Mouse (Mus musculus) heart, embryonic 12.5 days (tissue): Measurements from ENCODE around the gene Thtpa. TPM values are rescaled to one million over a fixed set of nuclear protein-coding genes. Genes with fewer than 3 reads are reported as not detected.

Source experiments
- ATAC-seq: fragments of 200-750 bp; cut with Nextera tagmentation; 2 replicates; pipeline ENCODE4 v1.8.0; 2017; ENCODE audit warnings: moderate TSS enrichment, moderate library complexity; ENCODE audit not compliant: insufficient number of reproducible peaks, low FRiP score
- H3K27ac ChIP-seq: fragments of 300-500 bp; sonication (generic); 2 replicates; pipeline ENCODE4 v1.5.1; 2016; ENCODE audit warnings: mild to moderate bottlenecking, moderate library complexity; ENCODE audit not compliant: poor library complexity, severe bottlenecking
- H3K27me3 ChIP-seq: fragments of 300-500 bp; sonication (generic); replicated peaks from 2 replicates; pipeline ENCODE4 v1.6.1; 2016; ENCODE audit warnings: mild to moderate bottlenecking, moderate library complexity
- H3K36me3 ChIP-seq: fragments of 300-500 bp; sonication (generic); 2 replicates; pipeline ENCODE4 v1.6.1; 2016; ENCODE audit warnings: mild to moderate bottlenecking, moderate library complexity
- H3K4me1 ChIP-seq: fragments of 300-500 bp; sonication (generic); replicated peaks from 2 replicates; pipeline ENCODE4 v1.6.1; 2016; ENCODE audit warnings: mild to moderate bottlenecking
- H3K4me2 ChIP-seq: fragments of 300-500 bp; sonication (generic); 2 replicates; pipeline ENCODE4 v1.6.1; 2016; ENCODE audit warnings: mild to moderate bottlenecking, moderate library complexity
- H3K4me3 ChIP-seq: fragments of 300-500 bp; sonication (generic); 2 replicates; pipeline ENCODE4 v1.5.1; 2016; ENCODE audit warnings: mild to moderate bottlenecking
- H3K9ac ChIP-seq: fragments of 300-500 bp; sonication (generic); 2 replicates; pipeline ENCODE4 v1.6.1; 2016; ENCODE audit warnings: mild to moderate bottlenecking, moderate library complexity
- H3K9me3 ChIP-seq: fragments of 300-500 bp; sonication (generic); replicated peaks from 2 replicates; pipeline ENCODE4 v1.6.1; 2016; ENCODE audit warnings: mild to moderate bottlenecking, moderate library complexity
- WGBS: fragments of 180-500 bp; shearing (Covaris S2); methylation state at CpG from one replicate; pipeline ENCODE4 v1.1.7; 2016; 5-methylcytosine and 5-hydroxymethylcytosine counted together
- polyA plus RNA-seq: library from polyadenylated mRNA; unstranded; fragments of >200 nt; fragmentation: Nextera tagmentation; extraction: Ambion mirVana; gene quantifications from 2 replicates; pipeline ENCODE4 v1.2.1, GENCODE M21; 2016

The Thtpa gene
- polyA plus RNA-seq, 1 experiment from 2014 or later, result 14.8 TPM

DNA sequence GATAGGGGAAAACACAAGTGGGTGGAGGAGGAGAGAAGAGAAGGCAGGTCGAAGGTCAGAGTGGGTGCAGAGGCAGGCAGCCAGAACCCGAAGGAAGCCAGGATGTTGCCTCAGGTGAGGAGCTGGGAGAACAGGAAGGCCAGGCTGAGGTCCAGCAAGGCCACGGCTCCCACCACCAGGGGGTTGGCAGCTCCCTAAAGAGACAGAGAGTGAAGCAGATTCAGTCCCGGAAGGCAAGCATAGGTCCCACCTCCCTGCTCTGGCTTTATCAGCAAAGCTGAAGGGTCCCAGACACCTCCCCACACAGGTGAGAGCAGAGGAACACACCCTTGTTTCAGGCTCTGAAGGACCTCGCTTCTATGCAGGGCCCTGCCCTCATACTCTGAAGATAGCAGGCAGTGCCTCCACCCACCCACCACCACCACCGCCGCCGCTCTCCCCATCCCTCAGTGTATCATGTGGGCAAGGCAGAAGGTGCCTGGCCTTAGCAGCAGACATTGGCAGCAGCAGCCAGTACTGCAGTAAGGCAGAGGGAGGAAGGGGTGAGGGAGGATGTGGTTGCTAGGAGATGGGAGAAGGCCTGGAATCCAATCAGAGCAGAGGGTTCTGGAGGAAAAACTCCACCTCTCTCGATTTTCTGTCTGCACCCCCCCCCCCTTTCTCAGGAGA, 13.8 kb downstream of the Thtpa start:
- ATAC-seq, result no peak
- Histone ChIP-seq H3K9me3 (no peaks in the 10 kb centered on the region), H3K27me3 (peaks cover 72% of the 10 kb centered on the region), H3K4me1 (peaks cover 19% of the 10 kb centered on the region), H3K4me3 (no peak overlapping the region), H3K4me2 (no peak overlapping the region), H3K27ac (no peak overlapping the region), H3K36me3 (no peaks in the 10 kb centered on the region), H3K9ac (no peak overlapping the region)
- 36% methylated on average over 9 of the region's 9 CpGs for WGBS

DNA sequence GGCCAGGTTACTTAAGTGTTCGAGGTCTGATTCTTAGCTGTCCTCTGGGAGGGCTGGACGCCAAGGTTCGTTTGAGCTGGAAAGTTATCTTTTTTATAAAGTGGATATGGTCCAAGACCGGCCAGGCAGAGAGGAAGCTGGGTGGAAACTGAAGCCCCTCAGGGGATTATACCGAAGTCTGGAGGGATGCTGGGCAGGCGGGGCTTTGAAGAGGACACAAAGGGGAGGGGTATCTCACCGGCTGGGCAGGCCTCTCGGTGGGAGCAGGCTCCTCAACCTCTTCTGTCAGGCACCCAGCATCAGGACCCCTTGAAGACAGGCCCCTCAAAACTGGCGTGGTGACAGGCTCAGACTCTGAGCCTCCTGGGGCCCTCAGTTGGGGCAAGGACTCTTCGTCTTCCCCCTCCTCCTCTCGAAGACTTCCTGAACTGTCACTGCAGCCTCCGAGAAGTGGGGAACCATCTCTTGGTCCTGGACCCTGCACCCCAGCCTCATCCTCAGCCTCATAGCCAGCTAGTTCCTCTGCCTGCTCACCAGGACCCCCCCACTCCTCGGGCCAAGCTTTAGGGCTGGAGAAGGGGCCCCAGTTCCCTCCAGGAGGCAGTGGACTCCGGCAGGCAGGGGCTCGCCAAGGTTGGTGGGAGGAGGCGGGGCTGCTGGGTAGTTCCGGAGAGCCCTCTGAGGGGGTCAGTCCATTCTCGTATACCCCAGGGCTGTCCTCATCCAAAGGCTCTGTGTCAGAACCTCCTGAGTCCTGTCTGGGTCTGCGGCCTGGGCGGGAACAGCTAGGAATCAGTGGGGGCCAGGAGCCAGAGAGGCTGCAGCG, 14.7 kb downstream of the Thtpa start:
- no peaks in the 10 kb centered on the region for H3K36me3 ChIP-seq
- ATAC-seq, result no peak
- no peak overlapping the region for H3K4me3 ChIP-seq
- H3K9me3 ChIP-seq, result no peaks in the 10 kb centered on the region
- H3K9ac ChIP-seq, result no peak overlapping the region
- H3K4me1 ChIP-seq, result peaks cover 22% of the 10 kb centered on the region
- no peak overlapping the region for H3K4me2 ChIP-seq
- WGBS, result 15% methylated on average over 21 of the region's 21 CpGs
- H3K27ac ChIP-seq, result no peak overlapping the region
- peaks cover 73% of the 10 kb centered on the region for H3K27me3 ChIP-seq

DNA sequence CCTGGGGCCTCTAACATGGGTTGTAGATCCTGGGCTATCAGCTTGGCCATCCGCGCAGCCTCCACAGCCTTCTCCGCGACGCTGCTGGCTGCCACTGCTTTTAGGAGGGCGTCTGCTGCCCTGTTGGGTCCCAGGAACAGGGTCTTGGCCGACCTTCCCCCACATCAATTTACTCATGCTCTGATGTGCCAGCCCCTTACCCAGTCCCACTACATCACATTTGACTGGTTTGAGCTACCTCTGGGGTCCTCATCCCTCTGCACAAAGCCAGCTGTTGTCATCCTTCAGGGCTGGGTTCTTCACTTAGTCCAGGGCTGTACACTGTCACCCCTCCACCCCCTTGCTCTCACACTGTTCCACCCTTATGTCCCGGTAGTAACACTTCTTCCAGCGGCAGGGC, 15.5 kb downstream of the Thtpa start:
- Histone ChIP-seq H3K4me1 (peaks cover 29% of the 10 kb centered on the region), H3K27me3 (peaks cover 77% of the 10 kb centered on the region), H3K4me3 (no peak overlapping the region), H3K9ac (no peak overlapping the region), H3K9me3 (no peaks in the 10 kb centered on the region), H3K36me3 (no peaks in the 10 kb centered on the region), H3K27ac (no peak overlapping the region), H3K4me2 (no peak overlapping the region)
- 33% methylated on average over 9 of the region's 9 CpGs for WGBS
- ATAC-seq, result no peak

DNA sequence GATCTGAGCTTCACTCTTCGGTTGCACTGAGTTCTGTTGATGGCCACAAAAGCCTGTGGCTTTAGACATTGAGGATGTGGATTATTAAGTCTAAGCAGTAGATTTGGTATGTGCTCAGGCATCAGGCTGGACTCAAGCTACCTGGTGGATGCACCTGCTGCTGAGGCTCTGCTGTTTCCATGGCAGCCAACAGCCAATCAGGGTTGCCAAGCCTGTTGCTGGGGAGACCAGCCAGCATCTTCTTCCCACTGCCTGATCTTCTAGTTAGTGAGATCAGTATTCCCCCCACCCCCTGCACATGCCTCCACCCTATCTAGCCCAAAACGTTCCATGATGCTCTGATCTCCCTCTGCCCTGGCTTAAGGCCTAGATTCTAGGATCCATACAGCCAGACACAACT, 17.1 kb downstream of the Thtpa start:
- no peak overlapping the region for H3K4me3 ChIP-seq
- peaks cover 35% of the 10 kb centered on the region for H3K4me1 ChIP-seq
- H3K36me3 ChIP-seq, result no peaks in the 10 kb centered on the region
- 71% methylated on average over 2 of the region's 2 CpGs for WGBS
- H3K9me3 ChIP-seq, result no peaks in the 10 kb centered on the region
- H3K9ac ChIP-seq, result no peak overlapping the region
- no peak for ATAC-seq
- H3K4me2 ChIP-seq, result no peak overlapping the region
- H3K27ac ChIP-seq, result no peak overlapping the region
- peaks cover 93% of the 10 kb centered on the region for H3K27me3 ChIP-seq

DNA sequence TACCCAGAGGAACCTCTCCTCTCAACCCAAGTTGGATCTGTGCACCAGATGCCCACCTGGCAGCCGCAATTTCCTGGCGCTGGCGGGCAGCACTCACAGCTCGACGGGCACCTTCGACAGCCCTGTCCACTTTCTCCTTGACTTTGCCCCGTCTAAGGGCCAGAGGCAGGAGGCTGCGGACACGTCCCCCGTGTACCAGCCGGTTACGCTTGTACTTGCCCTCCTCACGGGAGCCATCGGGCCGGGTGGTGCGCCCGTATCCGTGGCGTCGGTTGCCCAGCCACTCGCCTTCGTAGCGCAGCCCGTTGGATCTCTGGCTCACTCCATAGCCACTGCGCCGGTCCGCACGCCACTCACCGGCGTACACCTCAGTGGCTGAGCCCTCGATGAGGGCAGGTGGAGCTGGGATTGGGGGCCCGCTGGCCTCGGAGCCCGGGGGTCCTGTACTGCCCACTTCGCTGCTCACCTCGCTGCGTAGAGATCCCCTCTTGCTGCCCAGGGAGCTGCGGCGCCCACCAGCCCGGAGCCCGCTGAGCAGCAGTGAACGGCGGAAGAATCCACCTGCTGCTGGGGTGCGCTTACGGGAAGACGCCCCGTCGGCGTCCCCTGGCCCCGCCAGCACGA, 18.9 kb downstream of the Thtpa start:
- Histone ChIP-seq H3K27ac (no peak overlapping the region), H3K4me3 (peak overlapping the region; percentile 58; the same call in 1 of the 2 replicates), H3K9ac (no peak overlapping the region), H3K4me1 (peaks cover 37% of the 10 kb centered on the region), H3K36me3 (no peaks in the 10 kb centered on the region), H3K27me3 (peaks cover 94% of the 10 kb centered on the region), H3K4me2 (peak overlapping the region; percentile 100; the same call in 1 of the 2 replicates), H3K9me3 (no peaks in the 10 kb centered on the region)
- 55% methylated on average over 51 of the region's 51 CpGs for WGBS
- ATAC-seq, result no peak

DNA sequence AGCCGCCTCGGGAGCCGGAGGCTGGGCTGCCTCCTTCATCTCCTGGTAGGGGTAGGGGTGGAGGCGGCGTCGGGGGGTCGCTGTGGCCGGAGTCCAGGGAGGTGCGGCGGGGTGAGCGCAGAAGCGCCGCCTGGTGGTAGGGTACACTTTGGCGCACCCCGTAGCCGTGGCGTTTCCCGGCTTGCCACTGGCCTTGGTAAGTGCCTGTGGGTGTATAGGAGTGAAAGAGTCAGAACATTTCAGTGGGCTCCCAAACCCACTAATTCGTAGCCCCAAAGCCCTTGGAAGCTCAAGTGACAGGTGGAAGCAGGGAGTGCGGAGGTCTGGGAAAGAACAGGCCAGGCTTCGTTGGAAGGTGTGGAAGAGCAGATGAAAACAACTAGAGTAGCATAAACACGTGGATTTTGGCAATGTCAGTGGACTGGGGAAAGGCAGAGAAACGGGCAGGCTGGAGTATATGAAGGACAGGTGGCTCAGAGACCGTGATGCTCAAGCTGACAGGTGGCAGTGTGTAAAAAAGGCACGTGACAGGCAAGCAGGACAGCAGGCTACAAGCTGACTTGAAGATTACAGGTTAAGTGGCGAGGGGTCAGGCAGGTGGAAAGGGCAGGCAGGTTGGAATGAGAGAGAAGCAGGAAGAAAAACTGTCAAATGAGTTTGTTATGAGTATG, 19.5 kb downstream of the Thtpa start:
- peak overlapping the region; percentile 64; the same call in 1 of the 2 replicates for H3K9ac ChIP-seq
- no peaks in the 10 kb centered on the region for H3K36me3 ChIP-seq
- H3K27ac ChIP-seq, result no peak overlapping the region
- H3K27me3 ChIP-seq, result peaks cover 88% of the 10 kb centered on the region
- ATAC-seq, result no peak
- H3K4me1 ChIP-seq, result peaks cover 35% of the 10 kb centered on the region
- H3K9me3 ChIP-seq, result no peaks in the 10 kb centered on the region
- H3K4me3 ChIP-seq, result peak overlapping the region; percentile 58
- peak overlapping the region; percentile 100 for H3K4me2 ChIP-seq
- 5% methylated on average over 26 of the region's 26 CpGs for WGBS

DNA sequence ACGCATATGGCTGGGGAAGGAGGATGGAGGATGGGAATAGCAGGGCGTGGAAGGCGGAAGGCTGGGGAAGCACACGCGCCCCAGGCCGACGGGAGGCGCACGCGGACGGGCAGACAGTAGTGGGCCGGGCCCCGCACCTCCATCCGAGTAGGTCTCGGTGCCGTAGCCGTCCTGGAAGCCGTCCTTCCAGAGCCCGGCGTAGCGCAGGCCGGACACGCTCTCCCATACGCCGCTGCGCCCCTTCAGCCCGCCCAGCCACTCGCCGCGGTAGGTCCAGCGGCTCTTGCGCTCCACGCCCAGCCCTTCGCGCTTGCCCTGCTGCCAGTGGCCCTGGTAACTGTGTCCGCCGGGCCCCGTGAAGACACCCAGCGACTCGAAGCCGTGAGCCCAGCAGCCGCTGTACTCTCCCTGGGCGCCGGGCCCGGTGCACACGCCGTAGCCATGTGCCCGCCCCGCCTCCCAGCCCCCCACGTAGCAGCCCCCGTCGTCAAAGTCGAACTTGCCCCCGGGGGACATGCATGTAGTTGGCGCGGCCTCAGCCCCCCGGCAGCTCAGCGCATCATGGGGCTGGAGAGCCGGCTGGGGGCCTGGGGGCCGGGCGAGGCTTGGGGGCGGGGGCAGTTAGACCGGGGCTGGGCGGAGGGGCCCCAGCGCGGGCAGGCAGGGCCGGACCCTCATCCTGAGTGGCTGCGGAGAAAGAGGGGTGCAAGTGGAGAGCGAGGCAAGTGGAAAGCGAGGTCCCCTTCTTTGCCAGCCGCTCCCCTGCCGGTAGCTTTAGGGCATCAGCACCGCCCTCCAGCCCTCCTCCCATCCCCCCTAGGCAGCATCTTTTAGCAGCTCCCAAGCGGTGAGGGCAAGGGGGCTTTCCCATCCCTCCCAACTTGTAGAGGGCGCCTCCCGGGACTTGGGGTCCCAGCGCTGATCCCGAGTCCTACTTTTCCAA, 20.4 kb downstream of the Thtpa start:
- peaks cover 30% of the 10 kb centered on the region for H3K4me1 ChIP-seq
- peak overlapping the region; percentile 58 for H3K4me3 ChIP-seq
- peak overlapping the region; percentile 100 for H3K4me2 ChIP-seq
- H3K27ac ChIP-seq, result no peak overlapping the region
- ATAC-seq, result peak; percentile 47; the same call in 1 of the 2 replicates
- peak overlapping the region; percentile 64 for H3K9ac ChIP-seq
- no peaks in the 10 kb centered on the region for H3K9me3 ChIP-seq
- H3K36me3 ChIP-seq, result no peaks in the 10 kb centered on the region
- H3K27me3 ChIP-seq, result peaks cover 79% of the 10 kb centered on the region
- under 1% methylated on average over 77 of the region's 78 CpGs for WGBS

DNA sequence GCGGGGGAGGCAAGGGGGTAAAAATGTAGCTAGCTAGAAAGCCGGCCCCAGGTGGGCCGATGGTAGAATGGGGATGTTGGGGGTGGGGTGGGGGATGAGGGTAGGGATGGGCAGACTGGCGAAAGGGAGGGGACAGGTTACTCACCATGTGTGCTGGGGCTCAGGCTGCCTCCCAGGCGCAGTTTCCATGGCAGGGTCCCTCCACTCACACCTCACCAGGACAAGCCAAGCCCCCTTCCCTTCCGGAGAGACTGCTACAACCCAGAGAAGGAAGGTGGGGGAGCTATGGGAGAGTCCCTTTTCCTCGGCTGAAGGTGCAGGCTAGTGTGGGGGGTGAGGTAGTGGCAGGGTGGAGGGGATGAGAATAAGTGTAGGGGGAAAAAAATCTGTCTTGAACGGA, 21.3 kb downstream of the Thtpa start:
- Histone ChIP-seq H3K9me3 (no peaks in the 10 kb centered on the region), H3K4me3 (peak overlapping the region; percentile 58), H3K4me1 (peaks cover 30% of the 10 kb centered on the region), H3K27ac (no peak overlapping the region), H3K4me2 (peak overlapping the region; percentile 100), H3K9ac (no peak overlapping the region; the same call in 1 of the 2 replicates), H3K27me3 (peaks cover 71% of the 10 kb centered on the region), H3K36me3 (no peaks in the 10 kb centered on the region)
- 2% methylated on average over 8 of the region's 8 CpGs for WGBS
- ATAC-seq, result 0 out of 2 replicates have a peak, but pooled peaks have one; percentile 20

DNA sequence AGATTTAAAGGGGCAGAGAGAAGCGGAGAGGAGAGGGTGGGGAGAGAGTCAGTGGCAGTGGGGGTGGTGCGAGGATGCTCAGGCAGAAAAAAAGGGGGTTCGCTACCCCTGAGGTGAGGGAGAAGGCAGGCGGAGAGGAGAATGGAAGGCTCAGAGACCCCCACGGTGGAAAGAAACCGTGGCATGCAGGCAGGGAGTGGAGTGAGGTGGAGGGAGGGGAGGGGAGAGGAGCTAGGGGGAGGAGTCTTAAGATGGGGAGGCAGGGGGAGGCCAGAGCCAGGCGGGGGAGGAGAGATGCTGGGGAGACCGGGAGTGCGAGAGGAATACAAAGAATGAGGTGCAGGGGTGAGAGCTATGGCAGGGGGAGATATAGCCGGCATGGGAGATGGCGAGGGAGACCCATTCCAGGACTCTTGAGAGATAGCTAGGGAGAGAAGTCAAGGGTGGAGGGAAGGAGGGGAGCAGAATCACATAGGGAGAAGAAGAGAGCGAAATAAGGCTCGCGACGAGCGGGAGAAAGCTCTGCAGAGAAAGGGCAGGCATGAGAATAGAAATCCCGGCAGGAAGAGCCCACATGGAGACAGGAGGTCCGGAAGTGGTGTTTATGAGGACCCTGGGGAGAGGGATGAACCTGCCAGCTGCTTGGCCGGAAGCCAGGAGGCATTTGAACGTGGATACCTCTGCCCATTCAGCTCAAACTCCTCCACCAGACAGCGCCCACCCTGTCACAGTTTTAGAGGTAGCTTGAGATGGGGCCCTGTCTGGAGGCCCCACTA, 22.0 kb downstream of the Thtpa start, which contains the start of gene Jph4:
Gene Jph4 (minus strand): TSS at position 511 of the 776 bp plus-strand sequence.
- ATAC-seq, result no peak
- Histone ChIP-seq H3K9ac (no peak within 1 kb of the TSS), H3K27me3 (peaks cover 65% of the 10 kb centered on the region), H3K27ac (no peak within 1 kb of the TSS), H3K9me3 (no peaks in the 10 kb centered on the region), H3K36me3 (no peaks in the 10 kb centered on the region), H3K4me3 (peak within 1 kb of the TSS; percentile 58), H3K4me2 (peak within 1 kb of the TSS; percentile 100), H3K4me1 (peaks cover 30% of the 10 kb centered on the region)
- WGBS, result 7% methylated on average over 21 of the region's 21 CpGs
